Mouse (Mus musculus): ENCODE results near the gene Vasn.

GRCm38 (mm10) chr16:4640267-4641005, 695 bp downstream of the Vasn start:
- TF ChIP-seq POLR2A (IDR thresholded peaks at IDR 0.05; ENCODE audit: control insufficient read depth, extremely low read depth, insufficient read depth, low read length, poor library complexity) (no peak), CTCF (IDR thresholded peaks at IDR 0.05; ENCODE audit: borderline replicate concordance, control insufficient read depth, extremely low read depth, insufficient read depth, low read length, poor library complexity) (no peak)
